Mouse (Mus musculus): ENCODE measurements around the gene Yy2. TPM values are rescaled to one million over a fixed set of nuclear protein-coding genes. Genes with fewer than 3 reads are reported as not detected.

The Yy2 gene
- 5.1 TPM for polyA plus RNA-seq (2017; shearing (Covaris generic))

DNA sequence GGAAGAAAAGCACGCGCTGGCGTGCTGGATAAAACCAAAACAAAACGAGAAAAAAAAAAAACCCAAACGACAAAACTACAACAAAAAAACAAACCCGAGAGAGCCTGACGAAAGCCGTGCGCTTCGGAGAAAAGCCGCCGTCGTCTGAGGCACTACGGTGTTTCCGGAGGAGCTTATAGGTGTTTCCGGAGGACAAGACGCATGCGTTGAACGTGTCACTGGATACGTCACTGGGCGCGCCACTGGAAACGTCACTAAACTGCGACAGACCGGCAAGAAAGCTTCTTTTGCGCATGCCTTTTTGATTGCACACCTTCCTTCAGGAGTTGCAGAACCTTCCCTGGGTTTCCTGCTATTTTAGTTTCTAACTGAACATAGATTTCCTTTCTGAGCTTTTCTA is at the start of gene Yy2:
Yy2 (minus strand) TSS at position 146 of the 400 bp plus-strand sequence.

DNA sequence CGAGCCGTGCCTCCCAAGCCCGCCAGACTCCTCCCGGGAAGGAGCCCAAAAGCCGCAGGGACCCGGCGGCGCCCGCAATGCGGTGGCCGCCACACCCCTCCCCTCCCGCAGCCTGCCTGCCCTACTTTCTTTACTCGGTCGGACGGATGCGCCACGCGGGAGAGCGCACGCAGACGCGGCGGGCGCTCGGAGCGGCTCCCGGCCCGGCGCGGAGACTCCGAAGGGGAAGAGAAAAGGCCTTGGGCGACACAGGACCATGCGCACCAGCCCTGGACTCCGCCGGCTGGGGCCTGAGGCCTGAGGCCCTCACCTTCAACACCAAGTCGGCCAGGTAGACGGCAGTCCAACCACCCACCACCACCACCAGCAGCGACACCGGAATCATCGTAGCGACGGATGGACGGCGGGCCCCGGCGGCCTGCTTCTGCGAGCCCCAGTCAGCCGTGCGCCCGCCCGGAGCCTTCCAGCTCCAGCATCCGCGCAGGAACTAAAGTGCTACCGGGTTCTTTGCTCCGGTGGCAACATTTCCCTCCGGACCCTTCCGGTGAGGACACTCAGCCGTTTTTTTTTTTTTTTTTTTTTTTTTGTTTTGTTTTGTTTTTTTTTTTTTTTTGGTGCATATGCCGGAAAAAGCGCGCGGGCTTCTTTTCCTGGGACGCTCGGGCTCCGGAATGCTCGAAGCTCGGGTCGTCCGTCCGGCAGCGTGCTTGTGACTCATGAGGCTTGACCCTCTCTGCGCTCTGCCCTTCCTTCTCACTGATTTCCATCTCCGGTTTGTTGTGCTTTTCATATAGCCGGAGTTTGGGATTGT is 29.6 kb upstream of the Yy2 start, which contains the start of gene Mbtps2:
Mbtps2 (minus strand) TSS at position 530 of the 811 bp plus-strand sequence.

Other genes starting within 250 kb of the Yy2 start
- 0.06 TPM for gene Phex, start 153.7 kb downstream of the Yy2 start, polyA plus RNA-seq (2017; shearing (Covaris generic))
- gene Sms, start 76.7 kb downstream of the Yy2 start, polyA plus RNA-seq (2017; shearing (Covaris generic)) = 75.5 TPM
- gene Mbtps2, start 29.7 kb upstream of the Yy2 start, polyA plus RNA-seq (2017; shearing (Covaris generic)) = 15.6 TPM
- gene Smpx, start 129.9 kb upstream of the Yy2 start, polyA plus RNA-seq (2017; shearing (Covaris generic)) = not detected
- not detected for gene Klhl34, start 249.4 kb upstream of the Yy2 start, polyA plus RNA-seq (2017; shearing (Covaris generic))

Measured in inflammation-experienced regulatory T-cells, adult 16 weeks (primary cell).